Mouse (Mus musculus): ENCODE measurements at regions not wholly inside any gene's neighbourhood (a gene's known extent, or its start where the extent isn't known, plus 50 kb on each side); places are given as distances from the start of the nearest gene placed in this dataset.

DNA sequence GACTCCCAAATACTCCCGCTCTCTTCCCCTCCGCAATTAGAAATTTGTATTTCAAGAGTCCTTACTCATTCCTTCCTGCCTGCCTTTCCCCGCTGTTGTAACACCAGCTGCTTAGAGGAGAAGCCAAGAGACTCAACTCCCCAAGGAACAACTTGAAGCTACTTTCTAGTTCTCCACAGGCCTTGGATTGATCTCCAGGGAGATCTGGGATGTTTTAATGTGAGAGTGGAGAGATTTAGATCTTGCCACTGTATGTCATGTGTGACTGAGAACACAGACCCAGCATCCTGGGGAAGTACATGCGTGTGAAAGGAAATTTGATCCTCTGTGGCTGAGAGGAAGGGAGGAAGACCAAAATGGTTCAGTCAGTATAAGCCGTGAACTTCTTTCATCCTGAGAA is 335.4 kb downstream of the Ets1 start:
- no peak for TF ChIP-seq POLR2A (IDR thresholded peaks at IDR 0.05; ENCODE audit: borderline replicate concordance, extremely low read depth, insufficient read depth, insufficient read length, poor library complexity, severe bottlenecking)
- no peak for TF ChIP-seq CTCF (IDR thresholded peaks at IDR 0.05; ENCODE audit: borderline replicate concordance, extremely low read depth, insufficient read depth, insufficient read length)

All from brain, embryonic 14.5 days (tissue).